Comparison of ENCODE assay signal across 28 mouse cellular contexts in the genomic region with DNA sequence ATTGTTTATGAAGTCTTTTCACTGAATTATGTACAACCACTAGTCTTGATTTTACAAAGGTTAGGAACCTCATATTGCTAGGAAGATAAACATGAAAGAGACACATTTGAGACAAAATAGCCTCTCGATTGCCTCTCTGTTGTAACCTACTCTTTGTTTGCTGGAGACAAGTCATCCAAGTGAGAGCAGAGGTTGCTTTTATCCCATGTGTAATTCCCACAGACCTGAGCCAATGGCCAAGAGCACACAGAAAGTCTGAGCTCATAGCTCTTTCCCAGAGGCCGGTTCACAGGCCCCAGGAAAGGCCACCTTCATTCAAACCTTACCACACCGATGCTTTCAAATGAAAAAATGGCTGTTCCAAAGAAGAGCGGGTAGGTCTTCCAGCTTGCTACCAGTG. TPM values are rescaled to one million over a fixed set of nuclear protein-coding genes. Genes with fewer than 3 reads are reported as not detected.
A peak's percentile ranks its signal among the peaks of the same experiment; 100 is the strongest.
DNase-seq lines count a peak whose midpoint lies in the region; ATAC-seq lines count a peak whose summit lies in the region.
"Had no signal": no experiment of that assay in that cellular context is flagged by ENCODE, and none has a peak within 500 bp of the region (broad histone marks: within the 10 kb centered on the region; RNA-seq: fewer than 3 reads in every experiment).

No protein-coding gene starts in this region.

- WGBS in liver, embryonic 13.5 days (ENCODE audit: insufficient replicate concordance), result 69% methylated on average over 4 of the region's 4 CpGs
- 68% methylated on average over 4 of the region's 4 CpGs for WGBS in liver, embryonic 12.5 days (ENCODE audit: insufficient replicate concordance)

- no peaks in the 10 kb centered on the region for H3K4me1 ChIP-seq in liver, embryonic 13.5 days (replicated peaks)
- no peaks in the 10 kb centered on the region for H3K4me1 ChIP-seq in liver, embryonic 12.5 days
- H3K4me1 ChIP-seq in brown adipose tissue, adult 24 weeks (ENCODE audit: control insufficient read depth, insufficient read depth, insufficient read length, low read length), result peaks cover 3% of the 10 kb centered on the region; the same call in 1 of the 2 replicates
- H3K4me1 ChIP-seq: embryonic facial prominence, embryonic 13.5 days; embryonic facial prominence, embryonic 15.5 days; forebrain, embryonic 10.5 days; forebrain, embryonic 12.5 days had no signal

- no peaks in the 10 kb centered on the region for H3K9me3 ChIP-seq in liver, embryonic 13.5 days (replicated peaks)
- H3K9me3 ChIP-seq in liver, embryonic 12.5 days (replicated peaks), result no peaks in the 10 kb centered on the region
- H3K9me3 ChIP-seq: embryonic facial prominence, embryonic 13.5 days; embryonic facial prominence, embryonic 15.5 days; forebrain, embryonic 10.5 days; forebrain, embryonic 12.5 days had no signal

- H3K27me3 ChIP-seq in liver, embryonic 13.5 days, result no peaks in the 10 kb centered on the region
- 0 out of 2 replicates have a peak, but pooled peaks cover 11% of the 10 kb centered on the region for H3K27me3 ChIP-seq in liver, embryonic 12.5 days (replicated peaks)
- H3K27me3 ChIP-seq: embryonic facial prominence, embryonic 13.5 days; embryonic facial prominence, embryonic 15.5 days; forebrain, embryonic 12.5 days had no signal

- H3K9ac ChIP-seq in liver, embryonic 13.5 days, result no peak overlapping the region
- no peak overlapping the region for H3K9ac ChIP-seq in liver, embryonic 12.5 days
- H3K9ac ChIP-seq: embryonic facial prominence, embryonic 13.5 days; embryonic facial prominence, embryonic 15.5 days; forebrain, embryonic 12.5 days had no signal

- 0 out of 2 replicates have a peak overlapping the region, but pooled peaks have one; percentile 18 for H3K27ac ChIP-seq in liver, embryonic 13.5 days
- no peak overlapping the region for H3K27ac ChIP-seq in liver, embryonic 12.5 days
- peak overlapping the region; percentile 75 for H3K27ac ChIP-seq in brown adipose tissue, adult 24 weeks (replicated peaks; ENCODE audit: low read depth, low read length)
- H3K27ac ChIP-seq: embryonic facial prominence, embryonic 13.5 days; embryonic facial prominence, embryonic 15.5 days; forebrain, embryonic 10.5 days; forebrain, embryonic 12.5 days had no signal

- H3K4me3 ChIP-seq in liver, embryonic 13.5 days (replicated peaks), result no peak overlapping the region
- H3K4me3 ChIP-seq in liver, embryonic 12.5 days, result no peak overlapping the region
- H3K4me3 ChIP-seq in brown adipose tissue, adult 24 weeks (ENCODE audit: insufficient read depth, low read depth, low read length), result no peak overlapping the region
- H3K4me3 ChIP-seq: embryonic facial prominence, embryonic 13.5 days; embryonic facial prominence, embryonic 15.5 days; erythroblast, embryonic 14.5 days; forebrain, embryonic 10.5 days; forebrain, embryonic 12.5 days had no signal

- H3K4me2 ChIP-seq in liver, embryonic 13.5 days, result no peak overlapping the region
- no peak overlapping the region for H3K4me2 ChIP-seq in liver, embryonic 12.5 days
- H3K4me2 ChIP-seq: embryonic facial prominence, embryonic 13.5 days; embryonic facial prominence, embryonic 15.5 days; forebrain, embryonic 12.5 days had no signal

- ATAC-seq in liver, embryonic 13.5 days (ENCODE audit: low read depth), result no peak
- no peak for ATAC-seq in liver, embryonic 12.5 days
- ATAC-seq: forebrain, embryonic 14.5 days; forebrain, embryonic 16.5 days had no signal

- 0 out of 2 replicates have a peak, but pooled peaks cover 4% of the 10 kb centered on the region for H3K36me3 ChIP-seq in liver, embryonic 13.5 days
- no peaks in the 10 kb centered on the region for H3K36me3 ChIP-seq in liver, embryonic 12.5 days
- H3K36me3 ChIP-seq: embryonic facial prominence, embryonic 13.5 days; embryonic facial prominence, embryonic 15.5 days; forebrain, embryonic 10.5 days; forebrain, embryonic 12.5 days had no signal

- no peak for DNase-seq in liver, embryonic 13.5 days
- DNase-seq in adipocyte (ENCODE audit: low spot score), result peak; percentile 28
- DNase-seq in cerebellum, postnatal 36 days, result no peak
- no peak for DNase-seq in layer of hippocampus, postnatal 10 days (ENCODE audit: low spot score in 2 of 2)
- DNase-seq: adrenal gland, adult 8-10 months; adrenal gland, postnatal 14 days; adrenal gland, postnatal 36 days; cerebellum, adult 11-12 months; cerebellum, adult 2 months; cerebellum, adult 9-10 months; cerebellum, postnatal 10 days; cerebellum, postnatal 25 days; embryo, embryonic 11 days had no signal

RNA-seq across cellular contexts. Expression of gene Slc36a2, which starts 16.4 kb away (rescaled TPM):
- polyA plus RNA-seq in liver, embryonic 13.5 days (2015; fragmentation: Nextera tagmentation; extraction: Ambion mirVana), result 9.2 and 10.0 TPM in 2 replicates
- polyA plus RNA-seq in liver, embryonic 12.5 days (2016; fragmentation: Nextera tagmentation; extraction: Ambion mirVana), result 6.3 and 6.9 TPM in 2 replicates
- polyA plus RNA-seq in brown adipose tissue, adult 24 weeks (2012; ENCODE audit: insufficient read depth, insufficient read length, missing spikeins), result 279 and 401 TPM in 2 replicates
- total RNA-seq in layer of hippocampus, postnatal 10 days (2021), result under 1 TPM; 0.37 to 0.71 TPM
- total RNA-seq: MEL had no signal
- polyA plus RNA-seq: C2C12; forebrain, embryonic 12.5 days had no signal

RNA-seq across cellular contexts. Expression of gene Slc36a3, which starts 17.0 kb away (rescaled TPM):
- polyA plus RNA-seq in liver, embryonic 13.5 days (2015; fragmentation: Nextera tagmentation; extraction: Ambion mirVana), result not detected in 2 replicates
- polyA plus RNA-seq in liver, embryonic 12.5 days (2016; fragmentation: Nextera tagmentation; extraction: Ambion mirVana), result not detected in 2 replicates
- not detected in 2 replicates for polyA plus RNA-seq in brown adipose tissue, adult 24 weeks (2012; ENCODE audit: insufficient read depth, insufficient read length, missing spikeins)
- total RNA-seq in layer of hippocampus, postnatal 10 days (2021), result not detected
- total RNA-seq: adrenal gland, adult 18-20 months; adrenal gland, adult 8-10 months; adrenal gland, postnatal 14 days; adrenal gland, postnatal 36 days; common myeloid progenitor, adult 5-6 weeks; ES-E14 had no signal
- polyA plus RNA-seq: cerebellum, adult 2 months; embryonic facial prominence, embryonic 11.5 days; embryonic facial prominence, embryonic 13.5 days; embryonic facial prominence, embryonic 15.5 days; erythroblast, embryonic 14.5 days; forebrain, embryonic 10.5 days; forebrain, embryonic 12.5 days; forebrain, embryonic 14.5 days; forebrain, embryonic 16.5 days had no signal

RNA-seq across cellular contexts. Expression of gene Slc36a1, which starts 35.6 kb away (rescaled TPM):
- polyA plus RNA-seq in liver, embryonic 13.5 days (2015; fragmentation: Nextera tagmentation; extraction: Ambion mirVana), result 1.4 and 1.8 TPM in 2 replicates
- polyA plus RNA-seq in liver, embryonic 12.5 days (2016; fragmentation: Nextera tagmentation; extraction: Ambion mirVana), result 1.5 and 1.6 TPM in 2 replicates
- 3.4 and 5.3 TPM in 2 replicates for polyA plus RNA-seq in brown adipose tissue, adult 24 weeks (2012; ENCODE audit: insufficient read depth, insufficient read length, missing spikeins)
- total RNA-seq in layer of hippocampus, postnatal 10 days (2021), result 10 to 100 TPM; 49.9 to 55.4 TPM

Comparison
In these comparisons a context has a peak if more than half of its experiments do, and no peak if none do; other contexts are left out.
1. RNA of gene Slc36a2, which starts 16.4 kb away (polyA plus RNA-seq): 279 to 401 TPM in brown adipose tissue, adult 24 weeks; 9.2 to 10.0 TPM in liver, embryonic 13.5 days and 6.3 to 6.9 TPM in liver, embryonic 12.5 days; every median in the first group is over 10 times any median in the second.